Mouse (Mus musculus) CH12.LX (cell line): Measurements from ENCODE around the gene Dnajb5. TPM values are rescaled to one million over a fixed set of nuclear protein-coding genes. Genes with fewer than 3 reads are reported as not detected.

Experiments used
- DNase-seq: peaks from one replicate; pipeline ENCODE4 v3.0.0-alpha.2; 2013; ENCODE audit errors: extremely low read depth
- H3K27ac ChIP-seq: 2 replicates; pipeline ENCODE4 v1.5.1; 2012; ENCODE audit warnings: low read depth, mild to moderate bottlenecking, control low read depth, moderate library complexity; ENCODE audit not compliant: insufficient read depth
- H3K27me3 ChIP-seq: replicated peaks from 2 replicates; pipeline ENCODE3; 2012; ENCODE audit warnings: inconsistent platforms
- H3K36me3 ChIP-seq, 2 experiments: replicated peaks in 1 of 2; 2 replicates each; pipeline versions ENCODE3 to v1.6.1; 2012; ENCODE audit warnings: inconsistent platforms in 1 of 2, low read length in 1 of 2, mild to moderate bottlenecking in 1 of 2, mixed read lengths in 1 of 2, moderate library complexity in 1 of 2; ENCODE audit not compliant: control insufficient read depth in 1 of 2, insufficient read depth in 1 of 2
- H3K4me1 ChIP-seq, 2 experiments: 2 replicates each; pipeline ENCODE4 v1.6.1; 2012; ENCODE audit warnings: inconsistent platforms in 1 of 2, moderate library complexity in 1 of 2; ENCODE audit not compliant: insufficient read depth in 2 of 2, control insufficient read depth in 1 of 2
- H3K4me2 ChIP-seq: 2 replicates; pipeline ENCODE4 v1.6.1; 2012; ENCODE audit warnings: low read depth, mild to moderate bottlenecking, control low read depth; ENCODE audit not compliant: poor library complexity, insufficient read depth, severe bottlenecking
- H3K4me3 ChIP-seq, 3 experiments: fragments of 150-350 bp in 1 of 3; sonication (generic) in 1 of 3; replicated peaks in 1 of 3; 2 replicates each; pipeline versions ENCODE3 to v1.5.1; 2011 to 2012; ENCODE audit warnings: low read depth in 2 of 3, low read length in 2 of 3, mild to moderate bottlenecking in 2 of 3, moderate library complexity in 2 of 3, control low read depth in 1 of 3, improper control_type of control experiment in 1 of 3, inconsistent platforms in 1 of 3, mixed read lengths in 1 of 3; ENCODE audit not compliant: poor library complexity in 1 of 3
- H3K79me2 ChIP-seq: replicated peaks from 2 replicates; pipeline ENCODE4 v1.6.1; 2012; ENCODE audit warnings: mild to moderate bottlenecking, moderate library complexity; ENCODE audit not compliant: control insufficient read depth, poor library complexity, insufficient read depth, severe bottlenecking; ENCODE audit errors: extremely low read depth
- H3K9ac ChIP-seq: 2 replicates; pipeline ENCODE4 v1.6.1; 2012; ENCODE audit warnings: low read depth, mild to moderate bottlenecking, control low read depth, moderate library complexity; ENCODE audit not compliant: insufficient read depth
- H3K9me3 ChIP-seq: replicated peaks from 2 replicates; pipeline ENCODE3; 2012; ENCODE audit warnings: low read length, inconsistent platforms, mixed read lengths
- BHLHE40 ChIP-seq: IDR thresholded peaks from 2 replicates; pipeline ENCODE4 v1.6.1; 2011; ENCODE audit warnings: mild to moderate bottlenecking, low read depth, low read length, improper control_type of control experiment
- CHD2 ChIP-seq: IDR thresholded peaks from 2 replicates; pipeline ENCODE4 v1.6.1; 2011; ENCODE audit warnings: low read length, improper control_type of control experiment
- CTCF ChIP-seq, 2 experiments: IDR thresholded peaks in 1 of 2; conservative IDR thresholded peaks in 1 of 2; 2 replicates each; pipeline ENCODE4 v1.5.1; 2011 to 2012; ENCODE audit warnings: low read depth in 2 of 2, low read length in 2 of 2, improper control_type of control experiment in 1 of 2, inconsistent platforms in 1 of 2, mild to moderate bottlenecking in 1 of 2, moderate library complexity in 1 of 2
- ELF1 ChIP-seq: IDR thresholded peaks from 2 replicates; pipeline ENCODE4 v1.6.1; 2014; ENCODE audit warnings: low read depth, mild to moderate bottlenecking, inconsistent platforms, low read length, improper control_type of control experiment
- IRF4 ChIP-seq: IDR thresholded peaks from 2 replicates; pipeline ENCODE4 v1.6.1; 2014; ENCODE audit warnings: low read depth, mild to moderate bottlenecking, inconsistent platforms, low read length, improper control_type of control experiment
- JUN ChIP-seq: IDR thresholded peaks from 2 replicates; pipeline ENCODE4 v1.6.1; 2011; ENCODE audit warnings: low read depth, mild to moderate bottlenecking, low read length, improper control_type of control experiment, moderate library complexity; ENCODE audit not compliant: insufficient read depth
- KAT2A ChIP-seq: IDR thresholded peaks from 2 replicates; pipeline ENCODE4 v1.6.1; 2012; ENCODE audit warnings: low read length, improper control_type of control experiment, inconsistent platforms; ENCODE audit not compliant: insufficient replicate concordance
- MAFK ChIP-seq: IDR thresholded peaks from 2 replicates; pipeline ENCODE4 v1.6.1; 2011; ENCODE audit warnings: low read length, improper control_type of control experiment; ENCODE audit not compliant: insufficient replicate concordance
- MAZ ChIP-seq: IDR thresholded peaks from 2 replicates; pipeline ENCODE4 v1.6.1; 2012; ENCODE audit warnings: low read depth, mild to moderate bottlenecking, inconsistent platforms, low read length, improper control_type of control experiment, moderate library complexity
- MEF2A ChIP-seq: IDR thresholded peaks from 2 replicates; pipeline ENCODE4 v1.6.1; 2014; ENCODE audit warnings: low read depth, mild to moderate bottlenecking, inconsistent platforms, low read length, improper control_type of control experiment, borderline replicate concordance
- MYC ChIP-seq: IDR thresholded peaks from 2 replicates; pipeline ENCODE4 v1.6.1; 2011; ENCODE audit warnings: low read depth, mild to moderate bottlenecking, improper control_type of control experiment, low read length
- NELFE ChIP-seq: IDR thresholded peaks from 2 replicates; pipeline ENCODE4 v1.6.1; 2011; ENCODE audit warnings: low read depth, low read length, improper control_type of control experiment
- NRF1 ChIP-seq: IDR thresholded peaks from 2 replicates; pipeline ENCODE4 v1.6.1; 2014; ENCODE audit warnings: low read depth, mild to moderate bottlenecking, inconsistent platforms, low read length, improper control_type of control experiment, moderate library complexity
- PAX5 ChIP-seq: IDR thresholded peaks from 2 replicates; pipeline ENCODE4 v1.6.1; 2012; ENCODE audit warnings: low read length, inconsistent platforms, mixed read lengths
- POLR2A ChIP-seq: IDR thresholded peaks from 2 replicates; pipeline ENCODE4 v1.6.1; 2011; ENCODE audit warnings: low read depth, mild to moderate bottlenecking, improper control_type of control experiment, low read length
- POLR2AphosphoS2 ChIP-seq: IDR thresholded peaks from 2 replicates; pipeline ENCODE4 v1.6.1; 2011; ENCODE audit warnings: low read depth, low read length, improper control_type of control experiment
- RCOR1 ChIP-seq: conservative IDR thresholded peaks from 2 replicates; pipeline ENCODE4 v1.6.1; 2012; ENCODE audit warnings: low read depth, mild to moderate bottlenecking, inconsistent platforms, low read length, improper control_type of control experiment
- SIN3A ChIP-seq: IDR thresholded peaks from 2 replicates; pipeline ENCODE4 v1.6.1; 2012; ENCODE audit warnings: low read length, improper control_type of control experiment, inconsistent platforms
- SMC3 ChIP-seq: IDR thresholded peaks from 2 replicates; pipeline ENCODE4 v1.6.1; 2011; ENCODE audit warnings: low read depth, low read length, improper control_type of control experiment
- TBP ChIP-seq: conservative IDR thresholded peaks from 2 replicates; pipeline ENCODE4 v1.6.1; 2011; ENCODE audit warnings: low read depth, low read length, improper control_type of control experiment
- USF1 ChIP-seq: IDR thresholded peaks from 2 replicates; pipeline ENCODE4 v1.6.1; 2014; ENCODE audit warnings: low read depth, mild to moderate bottlenecking, inconsistent platforms, low read length, improper control_type of control experiment
- ZC3H11A ChIP-seq: IDR thresholded peaks from 2 replicates; pipeline ENCODE4 v1.6.1; 2012; ENCODE audit warnings: low read depth, mild to moderate bottlenecking, inconsistent platforms, low read length, improper control_type of control experiment
- ZMIZ1 ChIP-seq: IDR thresholded peaks from 2 replicates; pipeline ENCODE4 v1.6.1; 2012; ENCODE audit warnings: low read depth, mild to moderate bottlenecking, inconsistent platforms, low read length, improper control_type of control experiment
- ZNF384 ChIP-seq: IDR thresholded peaks from 2 replicates; pipeline ENCODE4 v1.6.1; 2012; ENCODE audit warnings: low read depth, low read length, improper control_type of control experiment, inconsistent platforms
- dilution Hi-C: fragments of 300-500 bp; cut with MboI; formaldehyde crosslinking; loops from 2 replicates; pipeline ENCODE4 v1.14.3; 2020; ENCODE audit warnings: low sequenced_read_pairs; ENCODE audit not compliant: extremely low pct_unique_long_range_greater_than_20kb, extremely low pct_ligation_motif_present
- in situ Hi-C: fragments of 300-500 bp; cut with MboI; formaldehyde crosslinking; loops from 3 replicates; pipeline ENCODE4 v1.14.3; 2019; ENCODE audit warnings: low sequenced_read_pairs, low pct_ligation_motif_present, low pct_unique_long_range_greater_than_20kb, mixed read lengths
- polyA plus RNA-seq: library from polyadenylated mRNA; unstranded; fragments of >175 nt; gene quantifications from 2 replicates; pipeline ENCODE4 v1.2.1, GENCODE M21; 2012; ENCODE audit warnings: low read depth; ENCODE audit not compliant: insufficient read length
- total RNA-seq, 2 experiments: library from RNA; depleted of rRNA; stranded (reverse); fragments of 300-350 nt in 1 of 2; fragments of >200 nt in 1 of 2; gene quantifications; 2 replicates each; pipeline ENCODE4 v1.2.3; 2012 to 2014

The Dnajb5 gene
- total and polyA plus RNA-seq, 3 experiments, result 1.9 to 3.9 (median 2.7) TPM

- no peak overlapping the region for H3K27ac ChIP-seq
- no peak overlapping the region for H3K4me2 ChIP-seq
- H3K27me3 ChIP-seq, result no peaks in the 10 kb centered on the region
- TF ChIP-seq CTCF (conservative IDR thresholded peaks at IDR 0.05 in 1 of 2, IDR thresholded peaks at IDR 0.05 in 1 of 2; ENCODE audit: low read depth in 2 of 2, low read length in 2 of 2) (no peak), CHD2 (no peak), PAX5 (no peak), ZNF384 (no peak), NRF1 (no peak), MAZ (no peak), NELFE (no peak), MYC (no peak), ZC3H11A (no peak), JUN (no peak), RCOR1 (no peak), KAT2A (no peak), ZMIZ1 (no peak), MAFK (no peak), POLR2A (no peak), USF1 (no peak), SMC3 (no peak)
- no peaks in the 10 kb centered on the region for H3K9me3 ChIP-seq
- H3K4me3 ChIP-seq, result no peak overlapping the region
- no peak for DNase-seq
- peaks cover 34% of the 10 kb centered on the region for H3K79me2 ChIP-seq
- no peak overlapping the region for H3K9ac ChIP-seq
- dilution Hi-C loops (no loop called here), in situ Hi-C loops (loop anchor here (25.0 kb wide), 1 partner anchor 561 kb away; the partner anchor contains the start of genes Creb3 and Tln1)
- peaks cover 0 to 19% of the 10 kb centered on the region in 2 experiments; a peak in 2 of 4 replicates for H3K4me1 ChIP-seq
- H3K36me3 ChIP-seq, result peaks cover 18 to 54% of the 10 kb centered on the region in 2 experiments
Observed at GRCm38 (mm10) chr4:43001272-43001671, 51.7 kb downstream of the Dnajb5 start.

- Histone ChIP-seq H3K4me2 (no peak overlapping the region), H3K36me3 (peaks cover 25 to 58% of the 10 kb centered on the region in 2 experiments), H3K4me1 (peaks cover 0 to 7% of the 10 kb centered on the region in 2 experiments; a peak in 2 of 4 replicates), H3K9me3 (no peaks in the 10 kb centered on the region), H3K4me3 (no peak overlapping the region), H3K27ac (no peak overlapping the region), H3K9ac (no peak overlapping the region), H3K79me2 (peaks cover 20% of the 10 kb centered on the region), H3K27me3 (no peaks in the 10 kb centered on the region)
- in situ Hi-C loops (loop anchor here (25.0 kb wide), 1 partner anchor 559 kb away; the partner anchor contains the start of genes Creb3 and Tln1), dilution Hi-C loops (no loop called here)
- DNase-seq, result no peak
- TF ChIP-seq RCOR1 (no peak), PAX5 (no peak), ELF1 (no peak), KAT2A (no peak), POLR2A (no peak), POLR2AphosphoS2 (no peak), IRF4 (no peak), SIN3A (no peak), MAFK (no peak), TBP (no peak), BHLHE40 (no peak), MYC (no peak), MEF2A (no peak), NRF1 (no peak), CTCF (conservative IDR thresholded peaks at IDR 0.05 in 1 of 2, IDR thresholded peaks at IDR 0.05 in 1 of 2; ENCODE audit: low read depth in 2 of 2, low read length in 2 of 2) (no peak)
Observed at GRCm38 (mm10) chr4:43002756-43003439, 53.3 kb downstream of the Dnajb5 start.
